Mouse (Mus musculus) T-cell, adult 2 months (primary cell): Measurements from ENCODE around the gene Rnf31.

ENCODE experiments used
- DNase-seq: peaks from one replicate; pipeline ENCODE4 v3.0.0; 2022; ENCODE audit warnings: low spot score

Rnf31 gene

DNA sequence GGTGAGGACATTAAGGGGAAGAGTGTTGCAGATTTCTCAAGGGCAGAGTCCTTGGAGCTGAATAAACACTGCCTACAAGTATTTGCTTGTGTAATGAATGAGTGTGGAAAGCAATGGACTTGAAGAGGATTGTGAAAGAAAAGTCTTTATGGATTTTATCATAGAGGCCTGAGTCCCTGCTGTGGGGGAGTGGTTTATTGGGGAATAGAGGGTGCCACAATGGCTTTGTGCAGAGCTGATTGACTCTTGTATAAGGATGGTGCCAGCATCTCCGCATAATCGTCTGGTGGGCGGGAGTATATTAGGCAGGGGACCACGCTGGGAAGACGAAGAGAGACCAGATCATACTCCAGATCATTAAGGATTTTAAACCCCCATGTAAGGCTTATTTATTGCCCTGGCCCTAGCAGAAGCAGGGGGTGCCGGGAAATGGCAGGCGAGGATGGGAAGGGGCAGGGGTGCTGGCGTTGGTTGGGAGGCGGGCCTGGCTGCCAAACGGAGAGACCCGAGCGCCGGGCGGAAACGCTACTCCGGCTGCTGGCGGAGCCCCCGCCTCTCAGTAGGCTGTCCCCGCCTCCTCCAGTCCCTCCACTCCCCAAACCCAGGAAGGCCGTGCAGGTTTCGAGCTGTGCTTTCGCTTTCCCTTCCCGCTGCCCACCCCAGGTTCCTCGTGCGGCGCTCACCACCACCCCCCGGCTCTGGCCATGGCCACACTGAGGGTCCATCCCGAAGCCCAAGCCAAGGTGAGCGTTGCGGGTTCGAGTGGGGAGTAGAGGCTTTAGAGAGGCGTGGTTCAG is 13.4 kb upstream of the Rnf31 start, which contains the start of gene Psme1:
Gene Psme1, plus strand, starts transcription at position 253 of the 797 bp plus-strand sequence.
- peak; percentile 87 for DNase-seq

DNA sequence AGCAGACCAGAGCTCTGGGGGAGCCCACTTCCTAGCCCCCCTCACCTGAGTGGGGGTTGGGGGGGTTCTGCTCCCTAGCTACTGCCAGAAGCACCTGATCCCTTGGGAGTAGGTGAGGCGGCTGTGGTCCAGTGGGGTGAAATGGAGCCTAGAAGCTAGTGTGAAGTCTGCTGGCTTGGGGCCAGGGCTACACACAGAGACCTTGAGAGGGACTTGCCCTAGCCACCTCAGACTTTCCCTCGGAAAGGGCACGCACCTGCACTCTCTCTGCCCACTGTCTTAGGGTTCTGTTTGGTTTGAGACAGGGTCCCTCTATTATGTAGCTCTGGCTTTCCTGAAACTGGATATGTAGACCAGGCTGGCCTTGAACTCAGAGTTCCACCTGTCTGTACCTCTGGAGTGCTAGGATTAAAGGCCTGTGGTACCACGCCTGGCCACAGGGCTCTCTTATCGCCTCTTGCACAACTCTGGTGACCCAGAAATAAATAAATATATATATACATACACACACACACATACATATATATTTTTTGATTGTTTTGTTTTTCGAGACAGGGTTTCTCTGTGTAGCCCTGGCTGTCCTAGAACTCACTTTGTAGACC is 12.7 kb upstream of the Rnf31 start:
- peak; percentile 37 for DNase-seq

- DNase-seq: no peak
These were observed 11.7 kb upstream of the Rnf31 start for GRCm38 (mm10) chr14:55579511-55580496.

DNA sequence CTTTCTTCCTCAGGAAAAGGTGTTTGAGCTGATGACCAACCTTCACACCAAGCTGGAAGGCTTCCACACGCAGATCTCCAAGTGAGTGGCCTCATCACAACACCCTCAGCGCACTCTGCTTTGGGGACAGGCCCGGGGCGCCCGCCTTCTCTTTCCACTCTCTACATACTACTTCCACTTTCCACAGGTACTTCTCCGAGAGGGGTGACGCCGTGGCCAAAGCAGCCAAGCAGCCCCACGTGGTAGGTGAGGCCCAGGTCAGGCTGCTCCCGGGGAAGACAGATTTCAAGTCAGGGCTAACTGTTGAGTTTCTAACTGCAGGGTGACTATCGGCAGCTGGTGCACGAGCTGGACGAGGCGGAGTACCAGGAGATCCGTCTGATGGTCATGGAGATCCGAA is 10.8 kb upstream of the Rnf31 start:
- DNase-seq: no peak

- DNase-seq: peak; percentile 25
These were observed 9.4 kb upstream of the Rnf31 start for GRCm38 (mm10) chr14:55581981-55582681.

DNA sequence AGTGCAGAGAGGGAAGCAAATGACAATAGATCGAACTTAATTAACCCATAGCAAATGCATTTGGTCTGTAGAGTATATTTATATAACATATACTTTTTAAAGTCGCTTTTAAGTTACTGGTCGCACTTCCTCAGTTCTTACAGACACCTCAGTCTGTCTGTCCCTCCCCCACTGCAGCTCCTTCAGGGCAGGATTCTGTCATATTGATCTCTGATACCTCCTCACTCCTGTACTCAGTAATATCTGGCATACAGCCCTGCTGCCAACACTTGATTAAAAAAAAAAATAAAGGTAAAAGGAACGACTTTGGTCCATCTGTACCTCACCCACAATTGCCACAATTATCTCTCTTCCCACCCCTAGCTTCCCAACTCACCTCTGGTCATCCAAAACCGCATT is 7.2 kb upstream of the Rnf31 start:
- no peak for DNase-seq

DNA sequence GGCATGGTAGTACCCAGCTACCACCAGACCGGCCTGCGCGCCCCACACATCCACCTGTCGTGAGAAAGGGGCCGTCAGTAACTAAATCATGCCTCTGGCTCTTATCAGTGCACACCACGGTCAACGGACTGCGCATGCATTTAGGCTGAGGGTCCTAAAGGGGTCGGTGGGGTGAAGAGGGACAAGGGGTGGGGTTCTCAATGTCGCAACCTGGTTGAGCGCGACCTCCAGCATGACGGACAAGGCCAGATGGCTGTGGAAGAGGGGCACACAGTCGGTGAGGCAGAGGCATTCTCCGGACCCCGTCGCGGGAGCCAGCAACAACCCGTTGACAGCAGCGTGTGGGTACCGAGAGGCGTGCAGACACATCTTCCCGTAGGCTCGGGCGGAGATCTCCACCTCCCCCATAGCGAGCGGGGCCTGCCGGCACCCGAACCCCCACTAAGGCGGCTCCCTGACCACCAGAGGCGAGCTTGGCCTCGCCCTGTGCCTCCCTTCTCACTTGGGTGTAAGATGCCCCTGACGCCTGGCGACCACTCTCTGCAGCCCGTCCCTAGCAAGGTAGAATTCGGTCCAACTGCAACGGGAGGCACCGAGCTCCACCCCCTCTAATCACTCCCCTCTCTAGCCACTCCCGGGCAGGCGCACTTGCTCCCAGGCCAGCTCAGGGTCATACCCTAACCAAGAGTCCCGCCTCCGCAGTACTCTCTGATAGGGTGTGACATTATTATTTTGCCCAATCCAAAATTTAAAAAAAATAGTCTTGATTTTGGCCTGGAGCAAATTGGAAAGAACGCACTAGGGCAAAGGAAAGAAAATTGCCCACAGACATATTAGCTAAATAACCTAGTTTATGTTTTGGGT is 6.6 kb upstream of the Rnf31 start, which contains the start of gene Emc9:
Gene Emc9, minus strand, starts transcription at position 601 of the 864 bp plus-strand sequence.
- peak; percentile 80 for DNase-seq

- DNase-seq: peak; percentile 61
These were observed 5.9 kb upstream of the Rnf31 start for GRCm38 (mm10) chr14:55585566-55585960.

DNA sequence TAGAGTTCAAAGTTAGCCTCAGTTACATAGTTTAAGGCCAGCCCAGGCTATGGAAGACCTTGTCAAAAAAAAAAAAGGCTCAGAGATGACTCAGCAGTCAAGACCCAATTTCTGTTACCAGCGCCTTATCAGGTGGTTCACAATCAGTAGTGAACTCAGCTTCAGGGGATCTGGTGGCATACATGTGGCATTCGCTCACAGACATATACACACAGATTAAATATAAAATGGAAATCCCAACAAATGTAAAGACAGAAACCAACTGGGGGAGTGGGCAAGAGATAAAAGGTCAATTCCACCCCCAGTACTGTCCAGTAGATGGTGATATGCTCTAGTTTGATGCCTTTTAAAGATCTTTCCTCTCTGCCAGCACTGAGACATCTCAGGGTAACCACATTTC is 5.4 kb upstream of the Rnf31 start:
- no peak for DNase-seq

GRCm38 (mm10) chr14:55589271-55589670 is 2.2 kb upstream of the Rnf31 start:
- DNase-seq: no peak

DNA sequence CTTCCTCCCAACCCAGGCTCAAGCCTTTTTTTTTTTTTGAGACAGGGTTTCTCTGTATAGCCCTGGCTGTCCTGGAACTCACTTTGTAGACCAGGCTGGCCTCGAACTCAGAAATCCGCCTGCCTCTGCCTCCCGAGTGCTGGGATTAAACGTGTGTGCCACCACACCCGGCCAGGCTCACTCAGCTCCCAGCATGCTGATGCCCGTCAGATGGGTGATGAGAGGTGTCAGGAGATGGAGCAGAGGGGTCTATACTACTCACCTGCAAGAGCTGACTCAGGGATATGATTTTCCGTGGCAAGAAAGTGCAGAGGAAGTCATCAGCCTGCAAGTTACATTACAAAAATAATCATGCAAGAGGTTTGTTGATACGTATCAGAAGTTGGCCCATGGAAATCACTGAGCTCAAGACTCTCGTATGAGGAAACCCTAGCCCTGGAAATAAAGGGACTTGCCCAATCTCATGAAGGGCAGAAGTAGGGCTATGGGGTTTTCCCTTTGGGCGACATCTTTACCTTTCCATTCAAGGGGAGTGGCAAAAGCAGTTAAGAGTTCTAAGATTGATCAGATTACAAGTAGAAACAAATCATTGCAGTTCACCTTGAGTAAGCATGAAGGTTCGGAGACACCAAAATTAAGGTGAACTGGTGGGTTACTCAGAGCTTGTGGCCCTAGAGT is 1.6 kb upstream of the Rnf31 start:
- peak; percentile 47 for DNase-seq

DNA sequence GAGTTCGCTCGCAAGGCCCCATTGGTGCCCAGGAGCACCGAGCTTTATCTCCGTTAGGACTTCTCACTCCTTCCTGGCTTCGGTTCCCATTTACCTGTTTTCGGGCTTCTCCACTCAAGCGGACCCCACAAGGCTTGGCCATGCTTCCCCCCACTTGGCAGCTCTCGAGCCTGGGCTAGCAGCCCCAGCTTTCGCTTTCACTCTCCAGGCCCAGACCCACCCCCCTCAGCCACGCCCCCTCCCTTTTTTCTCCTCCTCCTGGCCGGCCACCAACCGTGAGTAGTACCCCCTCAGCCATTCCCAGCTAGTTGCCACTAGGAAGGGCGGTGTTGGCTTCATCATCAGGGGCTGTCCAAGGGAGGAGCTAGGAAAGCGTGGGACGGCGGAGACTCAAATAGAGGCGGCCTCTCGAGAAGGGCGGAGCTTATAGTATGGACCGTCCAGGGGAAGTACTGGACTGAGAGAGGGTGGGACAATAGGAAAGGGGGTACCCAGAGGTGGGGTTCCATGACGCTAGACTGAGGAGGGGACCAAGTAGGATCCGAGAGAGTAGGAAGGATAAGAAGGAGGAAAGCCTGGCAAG is 669 bp upstream of the Rnf31 start, which contains the start of gene Psme2:
Gene Psme2, minus strand, starts transcription at position 366 of the 583 bp plus-strand sequence.
- peak; percentile 79 for DNase-seq

GRCm38 (mm10) chr14:55592226-55592625 is 718 bp downstream of the Rnf31 start:
- DNase-seq: no peak

DNA sequence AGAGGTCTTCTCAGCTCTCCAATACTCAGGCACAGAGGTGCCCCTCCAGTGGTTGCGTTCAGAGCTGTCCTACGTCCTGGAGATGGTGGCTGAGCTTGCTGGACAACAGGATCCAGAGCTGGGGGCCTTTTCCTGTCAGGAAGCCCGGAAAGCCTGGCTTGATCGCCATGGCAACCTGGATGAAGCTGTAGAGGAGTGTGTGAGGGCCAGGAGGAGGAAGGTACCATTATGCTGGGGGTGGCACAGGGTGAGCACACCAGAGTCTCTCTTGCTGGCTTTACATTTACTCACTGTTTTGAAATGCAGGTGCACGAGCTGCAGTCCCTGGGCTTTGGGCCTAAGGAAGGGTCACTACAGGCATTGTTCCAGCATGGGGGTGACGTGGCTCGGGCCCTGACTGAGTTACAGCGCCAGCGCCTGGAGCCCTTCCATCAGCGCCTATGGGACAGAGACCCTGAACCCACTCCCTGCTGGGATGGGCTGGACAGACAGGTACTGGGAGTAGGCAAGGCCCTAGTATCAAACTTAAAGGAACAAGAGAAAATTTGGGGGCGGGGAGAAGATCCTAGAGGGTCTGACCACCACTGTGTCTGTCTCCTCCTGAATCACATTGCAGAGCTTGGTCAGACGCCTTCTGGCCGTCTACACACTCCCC is 4.7 kb downstream of the Rnf31 start:
- no peak for DNase-seq

DNA sequence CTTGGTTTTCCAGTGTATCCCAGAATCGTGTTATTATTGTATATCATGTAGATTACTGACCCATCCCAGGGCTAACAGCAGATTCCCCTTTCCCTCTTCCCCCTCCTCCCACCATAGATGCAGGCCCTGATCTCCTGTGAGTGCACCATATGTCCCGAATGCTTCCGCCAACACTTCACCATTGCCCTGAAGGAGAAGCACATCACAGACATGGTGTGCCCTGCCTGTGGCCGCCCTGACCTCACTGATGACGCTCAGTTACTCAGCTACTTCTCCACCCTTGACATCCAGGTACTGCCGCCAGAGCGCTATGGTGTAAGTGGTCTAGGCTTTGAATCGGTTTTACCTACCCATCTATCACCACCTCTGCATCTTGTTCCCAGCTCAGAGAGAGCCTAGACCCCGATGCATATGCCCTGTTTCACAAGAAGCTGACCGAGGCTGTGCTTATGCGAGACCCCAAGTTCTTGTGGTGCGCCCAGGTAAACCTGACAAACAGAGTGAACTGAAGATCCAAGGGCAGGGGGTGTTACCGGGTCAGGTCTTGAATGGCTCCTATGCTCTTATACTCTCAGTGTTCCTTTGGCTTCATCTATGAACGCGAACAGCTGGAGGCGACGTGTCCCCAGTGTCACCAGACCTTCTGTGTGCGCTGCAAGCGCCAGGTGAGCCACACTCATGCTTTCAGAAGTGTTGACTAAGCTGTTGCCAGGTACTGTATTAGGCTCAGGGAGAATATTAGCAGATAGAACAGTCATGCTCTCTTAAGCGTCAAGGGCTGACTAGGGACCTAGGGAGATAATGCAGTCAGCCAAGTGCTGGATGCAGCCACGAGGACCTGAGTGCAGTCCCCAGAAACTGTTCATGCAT is 7.2 kb downstream of the Rnf31 start:
- no peak for DNase-seq

- DNase-seq: no peak
These were observed 11.7 kb downstream of the Rnf31 start, which contains the start of gene Irf9 for GRCm38 (mm10) chr14:55603271-55603632. Gene Irf9 (plus strand): TSS chr14:55603571.

GRCm38 (mm10) chr14:55603633-55604576 is 12.4 kb downstream of the Rnf31 start:
- DNase-seq: peak; percentile 97
